Mouse (Mus musculus) ovary, postnatal 36 days (tissue): ENCODE measurements at regions not wholly inside any gene's neighbourhood (a gene's known extent, or its start where the extent isn't known, plus 50 kb on each side); places are given as distances from the start of the nearest gene placed in this dataset.

ENCODE experiments used
- DNase-seq: peaks from one replicate; pipeline ENCODE4 v3.0.0; 2022; ENCODE audit warnings: low spot score, mixed read lengths

GRCm38 (mm10) chr14:63321931-63322510 is 186.9 kb downstream of the Tdh start:
- DNase-seq = peak; percentile 74
